Mouse (Mus musculus) heart, postnatal 0 days (tissue): Measurements from ENCODE around the gene Dtd1. TPM values are rescaled to one million over a fixed set of nuclear protein-coding genes. Genes with fewer than 3 reads are reported as not detected.

Experiments used
- ATAC-seq: fragments of 200-750 bp; cut with Nextera tagmentation; 2 replicates; pipeline ENCODE4 v1.8.0; 2017; ENCODE audit warnings: low read depth, moderate number of reproducible peaks, moderate library complexity; ENCODE audit not compliant: insufficient read depth
- DNase-seq: peaks from one replicate; pipeline ENCODE4 v3.0.0-alpha.2; 2016; ENCODE audit warnings: low spot score
- H3K27ac ChIP-seq: fragments of 300-500 bp; sonication (generic); 2 replicates; pipeline ENCODE4 v1.5.1; 2014; ENCODE audit warnings: low read depth, mild to moderate bottlenecking
- H3K27me3 ChIP-seq: fragments of 300-500 bp; sonication (generic); 2 replicates; pipeline ENCODE4 v1.6.1; 2014; ENCODE audit warnings: low read length, mixed read lengths; ENCODE audit not compliant: control insufficient read depth, insufficient read depth
- H3K36me3 ChIP-seq: fragments of 300-500 bp; sonication (generic); replicated peaks from 2 replicates; pipeline ENCODE4 v1.6.1; 2014; ENCODE audit warnings: low read length, mixed read lengths; ENCODE audit not compliant: control insufficient read depth, insufficient read depth
- H3K4me1 ChIP-seq: fragments of 300-500 bp; sonication (generic); 2 replicates; pipeline ENCODE4 v1.6.1; 2014; ENCODE audit warnings: antibody characterized with exemption; ENCODE audit not compliant: control insufficient read depth, insufficient read depth
- H3K4me2 ChIP-seq: fragments of 300-500 bp; sonication (generic); 2 replicates; pipeline ENCODE4 v1.6.1; 2014; ENCODE audit warnings: low read depth, mild to moderate bottlenecking, low read length, moderate library complexity
- H3K4me3 ChIP-seq: fragments of 300-500 bp; sonication (generic); 2 replicates; pipeline ENCODE4 v1.5.1; 2014; ENCODE audit warnings: low read depth, low read length
- H3K9ac ChIP-seq: fragments of 300-500 bp; sonication (generic); replicated peaks from 2 replicates; pipeline ENCODE4 v1.6.1; 2014; ENCODE audit warnings: low read depth, low read length, mixed read lengths
- H3K9me3 ChIP-seq: fragments of 300-500 bp; sonication (generic); replicated peaks from 2 replicates; pipeline ENCODE4 v1.6.1; 2016; ENCODE audit warnings: low read length; ENCODE audit not compliant: control insufficient read depth
- CTCF ChIP-seq: IDR thresholded peaks from 2 replicates; pipeline ENCODE4 v1.5.1; 2016; ENCODE audit warnings: antibody characterized with exemption, control low read depth, low read depth
- EP300 ChIP-seq: IDR thresholded peaks from 2 replicates; pipeline ENCODE4 v1.6.1; 2016; ENCODE audit warnings: antibody characterized with exemption, low read depth
- WGBS: fragments of 180-500 bp; shearing (Covaris S2); extraction: QIAGEN DNeasy Blood & Tissue Kit; methylation state at CpG from one replicate; pipeline ENCODE4 v1.1.7; 2014; 5-methylcytosine and 5-hydroxymethylcytosine counted together
- microRNA-seq: library from miRNA; unstranded; fragments of <30 nt; microRNA quantifications from one replicate; pipeline ENCODE4, GENCODE M21; 2016
- polyA plus RNA-seq: library from polyadenylated mRNA; unstranded; fragments of >200 nt; fragmentation: Nextera tagmentation; extraction: Ambion mirVana; gene quantifications from 2 replicates; pipeline ENCODE4 v1.2.1, GENCODE M21; 2015
- total RNA-seq: library from RNA; depleted of rRNA; stranded (reverse); fragments of >200 nt; gene quantifications from 2 replicates; pipeline ENCODE4 v1.2.3, GENCODE M21; 2014; ENCODE audit warnings: low replicate concordance; rRNA removed

Dtd1 gene
- total and polyA plus RNA-seq, 2 experiments from 2014 or later = 24.2 to 29.2 TPM

DNA sequence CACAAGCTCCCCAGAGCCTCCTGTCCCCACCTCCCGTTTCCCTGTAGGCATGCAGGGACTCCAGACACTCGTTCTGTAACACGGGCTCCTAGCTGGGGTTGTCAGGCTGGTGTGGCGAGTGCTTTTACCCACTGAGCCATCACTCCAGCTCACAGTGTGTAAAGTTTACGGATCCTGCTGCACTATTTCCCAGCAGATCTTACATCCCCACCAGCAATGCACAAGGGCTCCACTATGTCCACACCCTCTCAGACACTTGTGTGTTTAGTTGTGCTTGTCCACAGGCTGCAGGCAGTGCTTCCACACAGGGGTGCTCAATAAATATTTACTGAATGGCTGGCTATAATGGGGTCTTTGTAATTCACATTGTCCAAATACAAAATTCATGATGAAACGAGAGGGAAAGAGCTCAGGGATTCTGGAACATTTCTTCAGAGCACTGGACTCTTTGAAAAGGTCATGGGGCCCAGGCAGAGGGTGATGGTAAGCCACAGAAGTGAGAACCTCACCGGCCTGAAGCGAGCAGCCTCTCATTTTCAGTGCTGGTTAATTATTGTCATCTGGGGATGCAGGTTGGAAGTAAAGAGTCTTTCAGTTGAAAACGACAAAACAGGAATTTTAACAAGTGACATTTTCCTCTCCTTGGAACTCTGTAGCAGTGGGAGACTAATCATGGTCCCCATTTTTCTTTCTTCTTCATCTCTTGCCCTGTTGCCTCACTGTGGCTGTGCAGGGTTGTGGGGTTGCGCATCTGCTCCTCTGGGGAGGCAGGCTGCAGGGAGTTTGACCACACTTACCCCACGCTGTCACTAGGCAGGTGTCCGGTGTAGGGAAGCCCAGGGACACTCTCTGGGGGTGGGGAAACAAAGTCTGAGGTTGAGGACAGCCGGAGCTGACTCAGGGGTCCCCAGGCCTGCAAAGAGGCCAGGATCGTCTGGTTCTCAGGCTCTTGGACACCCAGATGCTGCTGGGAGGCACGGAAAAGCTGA, 208.4 kb downstream of the Dtd1 start:
- no peak overlapping the region for H3K9ac ChIP-seq
- no peak for ATAC-seq
- no peak overlapping the region for H3K4me2 ChIP-seq
- TF ChIP-seq EP300 = no peak
- no peak for TF ChIP-seq CTCF
- H3K36me3 ChIP-seq = no peaks in the 10 kb centered on the region
- 65% methylated on average over 15 of the region's 15 CpGs for WGBS
- H3K4me1 ChIP-seq = no peaks in the 10 kb centered on the region
- no peak overlapping the region for H3K27ac ChIP-seq
- H3K27me3 ChIP-seq = no peaks in the 10 kb centered on the region
- no peak overlapping the region for H3K4me3 ChIP-seq
- DNase-seq = no peak
- H3K9me3 ChIP-seq = no peaks in the 10 kb centered on the region

Small RNAs within 50 kb of the gene (microRNA-seq; reads per million reads assigned to microRNA genes)
- gene Gm24823 = not detected

Other genes starting within 250 kb of the Dtd1 start
- gene Kat14, start 230.9 kb upstream of the Dtd1 start, total RNA-seq = 13.6 and 25.0 TPM in 2 replicates
- gene Kat14, start 230.9 kb upstream of the Dtd1 start, polyA plus RNA-seq = 17.9 and 20.2 TPM in 2 replicates
- not detected in 2 replicates for gene Pet117, start 230.9 kb upstream of the Dtd1 start, total RNA-seq
- 2.9 and 3.2 TPM in 2 replicates for gene Pet117, start 230.9 kb upstream of the Dtd1 start, polyA plus RNA-seq
- gene Dzank1, start 72.5 kb upstream of the Dtd1 start, total RNA-seq = 0.50 TPM in 1 of 2 replicates, not detected in the other
- 0.67 and 0.79 TPM in 2 replicates for gene Dzank1, start 72.5 kb upstream of the Dtd1 start, polyA plus RNA-seq
- 15.3 and 17.7 TPM in 2 replicates for gene Polr3f, start 72.2 kb upstream of the Dtd1 start, total RNA-seq
- 12.3 and 12.9 TPM in 2 replicates for gene Polr3f, start 72.2 kb upstream of the Dtd1 start, polyA plus RNA-seq
- gene Rbbp9, start 49.0 kb upstream of the Dtd1 start, total RNA-seq = 8.3 and 18.4 TPM in 2 replicates
- gene Rbbp9, start 49.0 kb upstream of the Dtd1 start, polyA plus RNA-seq = 25.5 and 30.6 TPM in 2 replicates
- 52.8 and 56.7 TPM in 2 replicates for gene Sec23b, start 43.7 kb upstream of the Dtd1 start, total RNA-seq
- 28.2 and 29.2 TPM in 2 replicates for gene Sec23b, start 43.7 kb upstream of the Dtd1 start, polyA plus RNA-seq
- gene Smim26, start 5.8 kb upstream of the Dtd1 start, total RNA-seq = 50.3 and 60.3 TPM in 2 replicates
- 93.4 and 94.8 TPM in 2 replicates for gene Smim26, start 5.8 kb upstream of the Dtd1 start, polyA plus RNA-seq
- not detected in 2 replicates for gene Scp2d1, start 223.8 kb downstream of the Dtd1 start, total RNA-seq
- gene Scp2d1, start 223.8 kb downstream of the Dtd1 start, polyA plus RNA-seq = not detected in 2 replicates